Mouse (Mus musculus): ENCODE data around the gene Spon1. TPM values are rescaled to one million over a fixed set of nuclear protein-coding genes. Genes with fewer than 3 reads are reported as not detected.

The Spon1 gene
- polyA plus RNA-seq, 1 experiment from 2014 or later: 62.0 TPM

- Histone ChIP-seq H3K9me3 (no peaks in the 10 kb centered on the region), H3K27me3 (ENCODE audit: insufficient read depth, poor library complexity, severe bottlenecking) (no peaks in the 10 kb centered on the region), H3K4me3 (no peak overlapping the region), H3K27ac (0 out of 2 replicates have a peak overlapping the region, but pooled peaks have one; percentile 36), H3K4me1 (peaks cover 37% of the 10 kb centered on the region), H3K36me3 (no peaks in the 10 kb centered on the region)
- WGBS: 85% methylated on average over 21 of the region's 21 CpGs
- DNase-seq (ENCODE audit: low spot score): no peak
These were observed 316.0 kb downstream of the Spon1 start for GRCm38 (mm10) chr7:114081633-114082420.

- Histone ChIP-seq H3K4me1 (peaks cover 50% of the 10 kb centered on the region), H3K9me3 (no peaks in the 10 kb centered on the region), H3K27me3 (ENCODE audit: insufficient read depth, poor library complexity, severe bottlenecking) (no peaks in the 10 kb centered on the region), H3K4me3 (no peak overlapping the region), H3K27ac (no peak overlapping the region), H3K36me3 (no peaks in the 10 kb centered on the region)
- 87% methylated on average over 2 of the region's 2 CpGs for WGBS
- DNase-seq (ENCODE audit: low spot score): no peak
These were observed 317.3 kb downstream of the Spon1 start for GRCm38 (mm10) chr7:114083088-114083487.

- Histone ChIP-seq H3K27ac (no peak overlapping the region), H3K4me1 (peaks cover 57% of the 10 kb centered on the region), H3K9me3 (no peaks in the 10 kb centered on the region), H3K36me3 (no peaks in the 10 kb centered on the region), H3K4me3 (no peak overlapping the region), H3K27me3 (ENCODE audit: insufficient read depth, poor library complexity, severe bottlenecking) (no peaks in the 10 kb centered on the region)
- DNase-seq (ENCODE audit: low spot score): no peak
- 68% methylated on average over 3 of the region's 3 CpGs for WGBS
These were observed 318.0 kb downstream of the Spon1 start for GRCm38 (mm10) chr7:114083760-114084159.

GRCm38 (mm10) chr7:114086021-114086710 lies 320.4 kb downstream of the Spon1 start:
- Histone ChIP-seq H3K36me3 (no peaks in the 10 kb centered on the region), H3K4me1 (peaks cover 63% of the 10 kb centered on the region)
- 65% methylated on average over 6 of the region's 6 CpGs for WGBS

GRCm38 (mm10) chr7:114087341-114087740 lies 321.5 kb downstream of the Spon1 start:
- no peak for DNase-seq (ENCODE audit: low spot score)
- Histone ChIP-seq H3K27me3 (ENCODE audit: insufficient read depth, poor library complexity, severe bottlenecking) (no peaks in the 10 kb centered on the region), H3K4me1 (peaks cover 68% of the 10 kb centered on the region), H3K4me3 (no peak overlapping the region), H3K36me3 (no peaks in the 10 kb centered on the region), H3K27ac (peak overlapping the region; percentile 33), H3K9me3 (no peaks in the 10 kb centered on the region)
- 38% methylated on average over 6 of the region's 6 CpGs for WGBS

More at GRCm38 (mm10) chr7:114086021-114086710, 320.4 kb downstream of the Spon1 start:
- no peaks in the 10 kb centered on the region for H3K9me3 ChIP-seq
- H3K27me3 ChIP-seq (ENCODE audit: insufficient read depth, poor library complexity, severe bottlenecking): no peaks in the 10 kb centered on the region
- no peak for DNase-seq (ENCODE audit: low spot score)
- no peak overlapping the region for H3K4me3 ChIP-seq
- peak overlapping the region; percentile 33; the same call in 1 of the 2 replicates for H3K27ac ChIP-seq

GRCm38 (mm10) chr7:114087986-114088385 lies 322.2 kb downstream of the Spon1 start:
- WGBS: 33% methylated on average over 11 of the region's 11 CpGs
- DNase-seq (ENCODE audit: low spot score): no peak
- no peak overlapping the region for H3K4me3 ChIP-seq
- H3K36me3 ChIP-seq: no peaks in the 10 kb centered on the region
- H3K4me1 ChIP-seq: peaks cover 71% of the 10 kb centered on the region
- H3K27ac ChIP-seq: 0 out of 2 replicates have a peak overlapping the region, but pooled peaks have one; percentile 10
- H3K27me3 ChIP-seq (ENCODE audit: insufficient read depth, poor library complexity, severe bottlenecking): no peaks in the 10 kb centered on the region
- H3K9me3 ChIP-seq: no peaks in the 10 kb centered on the region

GRCm38 (mm10) chr7:114088918-114089317 lies 323.1 kb downstream of the Spon1 start:
- Histone ChIP-seq H3K4me1 (peaks cover 80% of the 10 kb centered on the region), H3K27ac (0 out of 2 replicates have a peak overlapping the region, but pooled peaks have one; percentile 22), H3K36me3 (no peaks in the 10 kb centered on the region), H3K4me3 (no peak overlapping the region), H3K27me3 (ENCODE audit: insufficient read depth, poor library complexity, severe bottlenecking) (no peaks in the 10 kb centered on the region), H3K9me3 (no peaks in the 10 kb centered on the region)
- 38% methylated on average over 5 of the region's 5 CpGs for WGBS
- no peak for DNase-seq (ENCODE audit: low spot score)

- peaks cover 93% of the 10 kb centered on the region for H3K4me1 ChIP-seq
- no peaks in the 10 kb centered on the region for H3K36me3 ChIP-seq
- no peak for DNase-seq (ENCODE audit: low spot score)
- H3K4me3 ChIP-seq: no peak overlapping the region
- 78% methylated on average over 3 of the region's 3 CpGs for WGBS
- no peaks in the 10 kb centered on the region for H3K27me3 ChIP-seq (ENCODE audit: insufficient read depth, poor library complexity, severe bottlenecking)
- no peaks in the 10 kb centered on the region for H3K9me3 ChIP-seq
- H3K27ac ChIP-seq: no peak overlapping the region
These were observed 324.4 kb downstream of the Spon1 start for GRCm38 (mm10) chr7:114090231-114090630.

GRCm38 (mm10) chr7:114090892-114091545 lies 325.2 kb downstream of the Spon1 start:
- H3K36me3 ChIP-seq: no peaks in the 10 kb centered on the region
- peak overlapping the region; percentile 52; the same call in 1 of the 2 replicates for H3K27ac ChIP-seq
- H3K4me1 ChIP-seq: peaks cover 95% of the 10 kb centered on the region
- 68% methylated on average over 10 of the region's 10 CpGs for WGBS
- no peaks in the 10 kb centered on the region for H3K27me3 ChIP-seq (ENCODE audit: insufficient read depth, poor library complexity, severe bottlenecking)
- H3K4me3 ChIP-seq: no peak overlapping the region
- H3K9me3 ChIP-seq: no peaks in the 10 kb centered on the region
- DNase-seq (ENCODE audit: low spot score): no peak
